Mouse (Mus musculus) MEL (cell line): Measurements from ENCODE around the gene Pfn1. TPM values are rescaled to one million over a fixed set of nuclear protein-coding genes. Genes with fewer than 3 reads are reported as not detected.
A peak's percentile ranks its signal among the peaks of the same experiment; 100 is the strongest.

Experiments used
- DNase-seq: peaks from one replicate; pipeline ENCODE4 v3.0.0; 2011; ENCODE audit warnings: low read depth, low spot score
- H3K27ac ChIP-seq: 2 replicates; pipeline ENCODE4 v1.5.1; 2012; ENCODE audit warnings: low read depth, mild to moderate bottlenecking, control low read depth, low read length, moderate library complexity; ENCODE audit not compliant: control insufficient read depth
- H3K27me3 ChIP-seq, 2 experiments: fragments of 150-350 bp in 1 of 2; sonication (generic) in 1 of 2; 2 replicates each; pipeline ENCODE4 v1.6.1; 2012; ENCODE audit warnings: low read length in 2 of 2, mild to moderate bottlenecking in 2 of 2, improper control_type of control experiment in 1 of 2, moderate library complexity in 1 of 2; ENCODE audit not compliant: insufficient read depth in 2 of 2, control insufficient read depth in 1 of 2
- H3K36me3 ChIP-seq, 2 experiments: 2 replicates each; pipeline ENCODE4 v1.6.1; 2012 to 2014; ENCODE audit warnings: low read length in 2 of 2, improper control_type of control experiment in 1 of 2, inconsistent platforms in 1 of 2, mild to moderate bottlenecking in 1 of 2; ENCODE audit not compliant: insufficient read depth in 2 of 2, control insufficient read depth in 1 of 2
- H3K4me1 ChIP-seq, 2 experiments: fragments of 150-350 bp in 1 of 2; sonication (generic) in 1 of 2; 2 replicates each; pipeline ENCODE4 v1.6.1; 2012; ENCODE audit warnings: low read length in 2 of 2, improper control_type of control experiment in 1 of 2, mild to moderate bottlenecking in 1 of 2; ENCODE audit not compliant: insufficient read depth in 2 of 2, control insufficient read depth in 1 of 2
- H3K4me3 ChIP-seq, 2 experiments: fragments of 150-350 bp in 1 of 2; sonication (generic) in 1 of 2; 2 replicates each; pipeline ENCODE4 v1.5.1; 2012; ENCODE audit warnings: low read depth in 2 of 2, low read length in 2 of 2, mild to moderate bottlenecking in 2 of 2, moderate library complexity in 2 of 2, control low read depth in 1 of 2, improper control_type of control experiment in 1 of 2; ENCODE audit not compliant: control insufficient read depth in 1 of 2, insufficient read depth in 1 of 2
- H3K79me2 ChIP-seq: 2 replicates; pipeline ENCODE4 v1.6.1; 2012; ENCODE audit warnings: mild to moderate bottlenecking, low read length, moderate library complexity; ENCODE audit not compliant: control insufficient read depth, poor library complexity, insufficient read depth
- H3K9ac ChIP-seq: 2 replicates; pipeline ENCODE4 v1.6.1; 2012; ENCODE audit warnings: low read depth, mild to moderate bottlenecking, control low read depth, low read length, moderate library complexity; ENCODE audit not compliant: control insufficient read depth, poor library complexity, severe bottlenecking
- H3K9me3 ChIP-seq: fragments of 150-350 bp; sonication (generic); replicated peaks from 2 replicates; pipeline ENCODE4 v1.6.1; 2012; ENCODE audit warnings: mild to moderate bottlenecking, low read length, improper control_type of control experiment, moderate library complexity; ENCODE audit not compliant: insufficient read depth
- E2F4 ChIP-seq: IDR thresholded peaks from 2 replicates; pipeline ENCODE4 v1.6.1; 2011; ENCODE audit warnings: low read depth, low read length, improper control_type of control experiment, borderline replicate concordance
- ELF1 ChIP-seq: IDR thresholded peaks from 2 replicates; pipeline ENCODE4 v1.6.1; 2014; ENCODE audit warnings: low read depth, mild to moderate bottlenecking, inconsistent platforms, low read length, improper control_type of control experiment, moderate library complexity
- EP300 ChIP-seq, 2 experiments: IDR thresholded peaks; 2 replicates each; pipeline ENCODE4 v1.6.1; 2011; ENCODE audit warnings: improper control_type of control experiment in 2 of 2, low read length in 2 of 2, low read depth in 1 of 2, mild to moderate bottlenecking in 1 of 2
- GATA1 ChIP-seq: IDR thresholded peaks from 2 replicates; pipeline ENCODE4 v1.6.1; 2011; ENCODE audit warnings: low read depth, low read length, improper control_type of control experiment
- MAFK ChIP-seq: IDR thresholded peaks from 2 replicates; pipeline ENCODE4 v1.6.1; 2011; ENCODE audit warnings: low read depth, mild to moderate bottlenecking, low read length, improper control_type of control experiment, borderline replicate concordance
- MAX ChIP-seq: IDR thresholded peaks from 2 replicates; pipeline ENCODE4 v1.6.1; 2011; ENCODE audit warnings: low read length, improper control_type of control experiment
- MAZ ChIP-seq: IDR thresholded peaks from 2 replicates; pipeline ENCODE4 v1.6.1; 2012; ENCODE audit warnings: low read depth, mild to moderate bottlenecking, inconsistent platforms, low read length, improper control_type of control experiment
- MYB ChIP-seq: IDR thresholded peaks from 2 replicates; pipeline ENCODE4 v1.6.1; 2011; ENCODE audit warnings: mild to moderate bottlenecking, low read depth, low read length, improper control_type of control experiment
- MYC ChIP-seq: IDR thresholded peaks from 2 replicates; pipeline ENCODE4 v1.6.1; 2011; ENCODE audit warnings: low read depth, mild to moderate bottlenecking, low read length, improper control_type of control experiment, moderate library complexity
- POLR2AphosphoS5 ChIP-seq: IDR thresholded peaks from 2 replicates; pipeline ENCODE4 v1.6.1; 2012; ENCODE audit warnings: low read depth, borderline replicate concordance, mild to moderate bottlenecking, inconsistent platforms, low read length, moderate library complexity, mixed read lengths
- RCOR1 ChIP-seq: IDR thresholded peaks from 2 replicates; pipeline ENCODE4 v1.6.1; 2012; ENCODE audit warnings: low read depth, mild to moderate bottlenecking, inconsistent platforms, low read length, improper control_type of control experiment
- SIN3A ChIP-seq: IDR thresholded peaks from 2 replicates; pipeline ENCODE4 v1.6.1; 2012; ENCODE audit warnings: low read length, improper control_type of control experiment, inconsistent platforms
- SMC3 ChIP-seq: IDR thresholded peaks from 2 replicates; pipeline ENCODE4 v1.6.1; 2011; ENCODE audit warnings: low read depth, low read length, improper control_type of control experiment
- TCF12 ChIP-seq: IDR thresholded peaks from 2 replicates; pipeline ENCODE4 v1.6.1; 2014; ENCODE audit warnings: low read depth, mild to moderate bottlenecking, inconsistent platforms, low read length, improper control_type of control experiment, moderate library complexity
- USF2 ChIP-seq, 2 experiments: IDR thresholded peaks; 2 replicates each; pipeline ENCODE4 v1.6.1; 2011 to 2012; ENCODE audit warnings: improper control_type of control experiment in 2 of 2, low read length in 2 of 2, borderline replicate concordance in 1 of 2, inconsistent platforms in 1 of 2, low read depth in 1 of 2, mild to moderate bottlenecking in 1 of 2; ENCODE audit not compliant: insufficient read depth in 1 of 2
- ZC3H11A ChIP-seq: IDR thresholded peaks from 2 replicates; pipeline ENCODE4 v1.6.1; 2012; ENCODE audit warnings: low read depth, mild to moderate bottlenecking, inconsistent platforms, low read length, improper control_type of control experiment
- ZKSCAN1 ChIP-seq: IDR thresholded peaks from 2 replicates; pipeline ENCODE4 v1.6.1; 2012; ENCODE audit warnings: low read depth, mild to moderate bottlenecking, inconsistent platforms, low read length, improper control_type of control experiment, moderate library complexity
- ZNF384 ChIP-seq: IDR thresholded peaks from 2 replicates; pipeline ENCODE4 v1.6.1; 2012; ENCODE audit warnings: low read depth, mild to moderate bottlenecking, inconsistent platforms, low read length, improper control_type of control experiment
- polyA plus RNA-seq, 2 experiments: library from polyadenylated mRNA; stranded (reverse) in 1 of 2; unstranded in 1 of 2; fragments of >175 nt in 1 of 2; fragments of >200 nt in 1 of 2; gene quantifications; 2 replicates each; pipeline versions ENCODE4 v1.2.1 to v1.2.4; 2012; ENCODE audit warnings: low replicate concordance in 2 of 2, low read depth in 1 of 2; ENCODE audit not compliant: insufficient read length in 2 of 2, insufficient read depth in 1 of 2, missing spikeins in 1 of 2
- total RNA-seq: library from RNA; depleted of rRNA; stranded (reverse); fragments of 300-350 nt; gene quantifications from 2 replicates; pipeline ENCODE4 v1.2.3, GENCODE M21; 2012

Gene Pfn1
- total and polyA plus RNA-seq, 3 experiments = 1,332 to 5,980 (median 2,392) TPM

DNA sequence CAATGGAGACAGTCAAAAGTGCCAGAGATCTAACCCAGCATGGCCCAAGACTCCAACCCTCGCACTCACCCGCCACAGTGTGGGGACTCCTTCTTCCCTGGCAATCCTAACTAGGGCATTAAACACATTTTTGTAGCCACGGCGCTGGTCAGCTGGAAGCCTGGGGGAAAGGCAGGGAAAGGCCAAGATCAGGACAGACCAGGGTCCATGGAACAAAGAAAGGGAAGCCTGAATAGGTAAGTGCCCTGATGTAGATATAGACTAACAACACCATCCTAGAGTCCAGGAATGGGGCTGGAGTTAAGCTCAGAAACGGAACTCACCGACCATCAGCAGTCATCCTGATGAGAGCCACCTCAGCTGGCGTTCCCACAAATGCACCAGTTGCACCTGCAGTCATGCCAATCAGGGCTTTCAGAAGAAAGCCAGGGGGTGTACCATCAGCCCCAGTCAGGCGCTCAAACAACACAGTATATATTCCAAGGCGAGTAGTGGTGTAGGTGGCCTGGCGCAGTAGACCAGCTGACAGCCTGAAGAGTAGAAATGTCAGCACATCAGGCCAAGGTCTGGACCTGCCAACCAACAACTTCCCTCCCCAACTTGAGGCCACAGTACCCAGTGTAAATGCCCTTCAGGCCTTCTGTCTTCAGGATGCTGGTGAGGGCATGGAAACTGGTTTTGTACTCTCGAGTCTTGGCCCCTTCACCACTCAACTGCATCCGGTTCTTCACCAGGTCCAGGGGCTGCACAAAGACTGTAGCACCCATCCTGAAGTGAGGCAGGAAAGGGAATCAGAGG, 8.8 kb downstream of the Pfn1 start:
- no peaks in the 10 kb centered on the region for H3K27me3 ChIP-seq
- peak overlapping the region; percentile 56 to 70 for H3K4me3 ChIP-seq
- peaks cover 9 to 36% of the 10 kb centered on the region in 2 experiments for H3K36me3 ChIP-seq
- H3K27ac ChIP-seq = no peak overlapping the region
- peaks cover 47% of the 10 kb centered on the region for H3K79me2 ChIP-seq
- peak overlapping the region; percentile 80 for H3K9ac ChIP-seq
- no peak for DNase-seq
- H3K9me3 ChIP-seq = no peaks in the 10 kb centered on the region
- TF ChIP-seq ZC3H11A (no peak), ZNF384 (no peak), SMC3 (no peak), MAZ (no peak), ZKSCAN1 (no peak), POLR2AphosphoS5 (no peak), MYC (no peak), MYB (no peak), MAX (no peak), USF2 (IDR thresholded peaks at IDR 0.05; ENCODE audit: borderline replicate concordance in 1 of 2, insufficient read depth in 1 of 2, low read depth in 1 of 2, low read length in 2 of 2) (no peak)
- H3K4me1 ChIP-seq = peaks cover 10 to 40% of the 10 kb centered on the region in 2 experiments

DNA sequence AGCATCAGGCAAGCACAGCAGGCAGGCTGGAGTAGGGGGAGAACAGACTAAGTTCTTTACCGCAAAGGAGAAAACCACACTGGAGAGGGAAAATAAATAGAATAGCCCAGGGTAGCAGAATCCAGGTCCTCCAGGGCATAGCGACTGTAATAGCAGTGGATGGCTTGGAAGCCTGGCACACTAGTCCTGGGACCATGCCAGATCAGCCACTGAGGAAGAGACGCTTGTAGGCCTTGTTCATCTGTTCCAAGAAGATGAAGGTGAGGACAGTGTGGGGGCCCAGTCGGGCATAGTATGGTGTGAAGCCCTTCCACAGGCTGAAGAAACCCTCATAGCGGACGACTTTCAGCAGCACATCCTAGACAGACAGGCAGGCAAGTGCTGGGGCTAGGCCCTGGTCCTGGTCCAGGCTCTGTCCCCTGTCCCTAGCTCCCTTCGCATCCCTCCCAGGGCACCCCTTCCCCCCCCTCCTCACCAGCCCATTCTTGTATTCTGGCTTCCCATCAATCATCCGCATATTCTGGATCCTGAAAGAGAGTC, 9.8 kb downstream of the Pfn1 start:
- peaks cover 5 to 35% of the 10 kb centered on the region in 2 experiments for H3K36me3 ChIP-seq
- H3K9ac ChIP-seq = no peak overlapping the region
- peaks cover 6 to 41% of the 10 kb centered on the region in 2 experiments for H3K4me1 ChIP-seq
- H3K79me2 ChIP-seq = peaks cover 50% of the 10 kb centered on the region
- H3K9me3 ChIP-seq = no peaks in the 10 kb centered on the region
- no peak overlapping the region for H3K4me3 ChIP-seq
- H3K27me3 ChIP-seq = no peaks in the 10 kb centered on the region
- no peak for DNase-seq
- no peak for TF ChIP-seq MAFK
- TF ChIP-seq RCOR1 = no peak
- no peak for TF ChIP-seq SIN3A
- no peak for TF ChIP-seq POLR2AphosphoS5
- TF ChIP-seq SMC3 = no peak
- no peak for TF ChIP-seq GATA1
- TF ChIP-seq MYB = no peak
- TF ChIP-seq EP300 (IDR thresholded peaks at IDR 0.05; ENCODE audit: low read depth in 1 of 2, low read length in 2 of 2) = no peak
- TF ChIP-seq TCF12 = no peak
- no peak for TF ChIP-seq E2F4
- no peak for TF ChIP-seq ELF1
- H3K27ac ChIP-seq = no peak overlapping the region
